Mouse (Mus musculus) liver, embryonic 14.5 days (tissue): ENCODE measurements at regions not wholly inside any gene's neighbourhood (a gene's known extent, or its start where the extent isn't known, plus 50 kb on each side); places are given as distances from the start of the nearest gene placed in this dataset.

ENCODE experiments used
- ATAC-seq: fragments of 200-750 bp; cut with Nextera tagmentation; 2 replicates; pipeline ENCODE4 v1.8.0; 2017; ENCODE audit warnings: moderate number of reproducible peaks, mild to moderate bottlenecking, moderate library complexity; ENCODE audit not compliant: insufficient read depth
- DNase-seq, 3 experiments: peaks; one replicate each; pipeline ENCODE4 v3.0.0-alpha.2; 2012 to 2013; ENCODE audit warnings: low read depth in 3 of 3, low spot score in 3 of 3
- H3K27ac ChIP-seq: fragments of 300-500 bp; sonication (generic); 2 replicates; pipeline ENCODE4 v1.5.1; 2014; ENCODE audit warnings: moderate library complexity, mild to moderate bottlenecking, control low read depth, inconsistent platforms
- H3K27me3 ChIP-seq: fragments of 300-500 bp; sonication (generic); 2 replicates; pipeline ENCODE4 v1.6.1; 2014; ENCODE audit warnings: mild to moderate bottlenecking, low read length, moderate library complexity; ENCODE audit not compliant: control insufficient read depth, insufficient read depth
- H3K36me3 ChIP-seq: fragments of 300-500 bp; sonication (generic); replicated peaks from 2 replicates; pipeline ENCODE4 v1.6.1; 2014; ENCODE audit warnings: low read depth; ENCODE audit not compliant: control insufficient read depth, insufficient read depth
- H3K4me1 ChIP-seq, 2 experiments: fragments of 200-500 bp in 1 of 2; fragments of 300-500 bp in 1 of 2; sonication (generic) in 1 of 2; replicated peaks; 2 replicates each; pipeline ENCODE4 v1.6.1; 2012 to 2014; ENCODE audit warnings: antibody characterized with exemption in 1 of 2, inconsistent platforms in 1 of 2, low read length in 1 of 2; ENCODE audit not compliant: control insufficient read depth in 2 of 2, insufficient read depth in 2 of 2
- H3K4me2 ChIP-seq: fragments of 300-500 bp; sonication (generic); 2 replicates; pipeline ENCODE4 v1.6.1; 2014; ENCODE audit warnings: low read depth, mild to moderate bottlenecking, control low read depth, moderate library complexity
- H3K4me3 ChIP-seq, 2 experiments: fragments of 200-500 bp in 1 of 2; fragments of 300-500 bp in 1 of 2; sonication (generic) in 1 of 2; 2 replicates each; pipeline ENCODE4 v1.5.1; 2012 to 2014; ENCODE audit warnings: low read depth in 2 of 2, low read length in 2 of 2, mild to moderate bottlenecking in 2 of 2, control low read depth in 1 of 2, inconsistent platforms in 1 of 2, moderate library complexity in 1 of 2; ENCODE audit not compliant: insufficient read depth in 1 of 2
- H3K9ac ChIP-seq: fragments of 300-500 bp; sonication (generic); replicated peaks from 2 replicates; pipeline ENCODE4 v1.6.1; 2014; ENCODE audit warnings: mild to moderate bottlenecking, control low read depth, moderate library complexity
- H3K9me3 ChIP-seq: fragments of 300-500 bp; sonication (generic); 2 replicates; pipeline ENCODE4 v1.6.1; 2016; ENCODE audit warnings: low read length, mixed read lengths; ENCODE audit not compliant: control insufficient read depth
- CTCF ChIP-seq: IDR thresholded peaks from 2 replicates; pipeline ENCODE4 v1.5.1; 2016; ENCODE audit warnings: antibody characterized with exemption, low read depth, control low read depth
- EP300 ChIP-seq: IDR thresholded peaks from 2 replicates; pipeline ENCODE4 v1.6.1; 2016; ENCODE audit warnings: antibody characterized with exemption, low read depth
- WGBS: fragments of 180-500 bp; shearing (Covaris S2); extraction: QIAGEN DNeasy Blood & Tissue Kit; methylation state at CpG from one replicate; pipeline ENCODE4 v1.1.7; 2014; ENCODE audit not compliant: insufficient replicate concordance; 5-methylcytosine and 5-hydroxymethylcytosine counted together

GRCm38 (mm10) chr11:79881812-79882211 lies 80.4 kb downstream of the Utp6 start:
- TF ChIP-seq CTCF (no peak), EP300 (no peak)
- DNase-seq = no peak
- Histone ChIP-seq H3K4me1 (peaks cover 0 to 2% of the 10 kb centered on the region in 2 experiments), H3K27ac (no peak overlapping the region), H3K9ac (no peak overlapping the region), H3K27me3 (no peaks in the 10 kb centered on the region), H3K36me3 (no peaks in the 10 kb centered on the region), H3K4me2 (no peak overlapping the region), H3K4me3 (no peak overlapping the region), H3K9me3 (no peaks in the 10 kb centered on the region)
- 62% methylated on average over 4 of the region's 4 CpGs for WGBS
- no peak for ATAC-seq

GRCm38 (mm10) chr11:79878091-79878490 lies 84.1 kb downstream of the Utp6 start:
- H3K4me1 ChIP-seq = peaks cover 0 to 2% of the 10 kb centered on the region in 2 experiments; a peak in 2 of 4 replicates
- 46% methylated on average over 7 of the region's 7 CpGs for WGBS
- H3K36me3 ChIP-seq = no peaks in the 10 kb centered on the region
- no peak overlapping the region for H3K4me3 ChIP-seq
- H3K9ac ChIP-seq = no peak overlapping the region
- H3K4me2 ChIP-seq = no peak overlapping the region
- no peaks in the 10 kb centered on the region for H3K9me3 ChIP-seq
- H3K27me3 ChIP-seq = no peaks in the 10 kb centered on the region
- ATAC-seq (no peak), DNase-seq (peak in 2 of 3 experiments; percentile 17 to 22)
- no peak overlapping the region for H3K27ac ChIP-seq
- TF ChIP-seq EP300 = no peak
- no peak for TF ChIP-seq CTCF

GRCm38 (mm10) chr11:79877184-79877745 lies 84.9 kb downstream of the Utp6 start:
- 39% methylated on average over 3 of the region's 3 CpGs for WGBS
- Histone ChIP-seq H3K27ac (no peak overlapping the region), H3K36me3 (no peaks in the 10 kb centered on the region), H3K9ac (no peak overlapping the region), H3K9me3 (no peaks in the 10 kb centered on the region), H3K27me3 (no peaks in the 10 kb centered on the region), H3K4me2 (no peak overlapping the region), H3K4me1 (peaks cover 0 to 2% of the 10 kb centered on the region in 2 experiments; a peak in 2 of 4 replicates), H3K4me3 (no peak overlapping the region)
- DNase-seq (no peak), ATAC-seq (no peak)
- TF ChIP-seq EP300 (no peak), CTCF (no peak)

- Histone ChIP-seq H3K4me2 (no peak overlapping the region), H3K4me1 (peaks cover 2 to 8% of the 10 kb centered on the region in 2 experiments; a peak in 2 of 4 replicates), H3K36me3 (no peaks in the 10 kb centered on the region), H3K27me3 (no peaks in the 10 kb centered on the region), H3K9me3 (no peaks in the 10 kb centered on the region), H3K27ac (no peak overlapping the region), H3K4me3 (no peak overlapping the region), H3K9ac (no peak overlapping the region)
- 71% methylated on average over 10 of the region's 10 CpGs for WGBS
- ATAC-seq = no peak
- TF ChIP-seq EP300 (no peak), CTCF (no peak)
- DNase-seq = no peak
Measured at GRCm38 (mm10) chr11:79871783-79872628, 90.2 kb downstream of the Utp6 start.

- no peak for DNase-seq
- ATAC-seq = no peak
- Histone ChIP-seq H3K4me1 (peaks cover 2 to 9% of the 10 kb centered on the region in 2 experiments; a peak in 2 of 4 replicates), H3K9me3 (no peaks in the 10 kb centered on the region), H3K4me2 (no peak overlapping the region), H3K27ac (no peak overlapping the region), H3K36me3 (no peaks in the 10 kb centered on the region), H3K4me3 (no peak overlapping the region), H3K27me3 (no peaks in the 10 kb centered on the region; the same call in 1 of the 2 replicates), H3K9ac (no peak overlapping the region)
- TF ChIP-seq CTCF (no peak), EP300 (no peak)
- 16% methylated on average over 5 of the region's 5 CpGs for WGBS
Measured at GRCm38 (mm10) chr11:79870189-79870588, 92.0 kb downstream of the Utp6 start.
